Mouse (Mus musculus): ENCODE data around the gene Casp2.

Gene Casp2

GRCm38 (mm10) chr6:42282865-42283528 is 18.2 kb downstream of the Casp2 start:
- DNase-seq, result no peak

GRCm38 (mm10) chr6:42286448-42286847 is 21.7 kb downstream of the Casp2 start, which contains the start of gene Clcn1:
Gene Clcn1, plus strand, starts transcription at chr6:42286685.
- DNase-seq, result no peak

- no peak for DNase-seq
These were observed 22.8 kb downstream of the Casp2 start for GRCm38 (mm10) chr6:42287562-42287961.

GRCm38 (mm10) chr6:42293327-42293726 is 28.5 kb downstream of the Casp2 start:
- no peak for DNase-seq

- DNase-seq, result no peak
These were observed 30.8 kb downstream of the Casp2 start for GRCm38 (mm10) chr6:42295549-42296094.

GRCm38 (mm10) chr6:42299362-42299761 is 34.6 kb downstream of the Casp2 start:
- DNase-seq, result no peak

GRCm38 (mm10) chr6:42309816-42310378 is 45.1 kb downstream of the Casp2 start:
- DNase-seq, result no peak

GRCm38 (mm10) chr6:42310427-42311053 is 45.8 kb downstream of the Casp2 start:
- DNase-seq, result no peak

- no peak for DNase-seq
These were observed 53.5 kb downstream of the Casp2 start for GRCm38 (mm10) chr6:42318293-42318692.

GRCm38 (mm10) chr6:42323371-42324066 is 58.7 kb downstream of the Casp2 start:
- DNase-seq, result no peak

- DNase-seq, result peak; percentile 38
These were observed 59.3 kb downstream of the Casp2 start for GRCm38 (mm10) chr6:42324067-42324481.

GRCm38 (mm10) chr6:42324482-42325267 is 59.9 kb downstream of the Casp2 start, which contains the start of gene Fam131b:
Gene Fam131b, minus strand, starts transcription at chr6:42324643.
- peak; percentile 72 for DNase-seq

GRCm38 (mm10) chr6:42325268-42325609 is 60.5 kb downstream of the Casp2 start:
- DNase-seq, result peak; percentile 82

GRCm38 (mm10) chr6:42326509-42326908 is 61.7 kb downstream of the Casp2 start:
- DNase-seq, result no peak

GRCm38 (mm10) chr6:42328757-42329156 is 64.0 kb downstream of the Casp2 start:
- no peak for DNase-seq

GRCm38 (mm10) chr6:42330216-42330615 is 65.4 kb downstream of the Casp2 start:
- no peak for DNase-seq

- DNase-seq, result no peak
These were observed 66.2 kb downstream of the Casp2 start for GRCm38 (mm10) chr6:42330946-42331345.
